Mouse (Mus musculus) adrenal gland, adult 2 months (tissue): ENCODE measurements at regions not wholly inside any gene's neighbourhood (a gene's known extent, or its start where the extent isn't known, plus 50 kb on each side); places are given as distances from the start of the nearest gene placed in this dataset.
A peak's percentile ranks its signal among the peaks of the same experiment; 100 is the strongest.
"Not testable (repeated sequence)": the region's sequence is repeated elsewhere in the genome, so short reads cannot be mapped to it uniquely, and the experiment has no call there.

Experiments used
- DNase-seq: peaks from one replicate; pipeline ENCODE4 v3.0.0; 2021

DNA sequence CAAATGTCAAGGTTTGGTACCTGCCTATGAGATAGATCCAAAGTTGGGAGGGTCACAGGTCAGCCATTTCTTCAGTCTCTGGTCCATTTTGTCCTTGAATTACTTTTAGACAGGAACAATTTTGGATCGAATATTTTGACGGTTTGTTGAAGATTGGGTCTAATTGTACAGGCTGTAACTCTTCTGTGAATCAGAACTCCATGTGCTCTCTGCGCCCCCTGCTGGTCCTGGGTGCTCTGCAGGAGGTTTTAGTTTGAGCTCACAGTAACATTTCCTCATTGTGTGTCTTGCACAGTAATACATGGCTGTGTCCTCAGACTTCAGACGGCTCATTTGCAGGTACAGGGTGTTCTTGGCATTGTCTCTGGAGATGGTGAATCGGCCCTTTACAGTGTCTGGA, 158.1 kb downstream of the Adam6a start:
- not testable (repeated sequence) for DNase-seq

- DNase-seq = peak; percentile 44
Measured at GRCm38 (mm10) chr12:113716406-113716805, 172.7 kb downstream of the Adam6a start.

- DNase-seq = no peak
Measured at GRCm38 (mm10) chr12:113735847-113736246, 192.1 kb downstream of the Adam6a start.

DNA sequence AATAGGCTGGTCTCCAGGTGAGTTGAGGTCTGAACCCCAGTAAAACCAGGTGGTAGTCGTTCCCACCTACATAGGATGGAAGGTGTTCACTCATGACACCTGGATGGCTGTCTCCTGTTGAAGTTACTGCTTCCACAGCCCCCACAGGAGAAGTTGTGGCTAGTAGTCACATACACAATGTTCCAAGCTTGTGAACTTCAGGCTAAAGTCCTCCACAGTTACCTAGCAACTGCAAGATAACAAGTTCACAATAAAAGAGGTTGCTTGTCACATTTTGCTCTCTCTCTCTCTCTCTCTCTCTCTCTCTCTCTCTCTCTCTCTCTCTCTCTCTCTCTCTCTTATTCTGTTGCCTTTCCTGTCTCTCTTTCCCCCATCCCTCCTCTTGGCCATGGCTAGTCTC, 202.6 kb downstream of the Adam6a start:
- DNase-seq = no peak

- DNase-seq = no peak
Measured at GRCm38 (mm10) chr12:113747987-113748386, 204.3 kb downstream of the Adam6a start.

GRCm38 (mm10) chr12:113769587-113769986, 225.9 kb downstream of the Adam6a start:
- no peak for DNase-seq

GRCm38 (mm10) chr12:113795876-113796275, 252.2 kb downstream of the Adam6a start:
- DNase-seq = peak; percentile 2

DNA sequence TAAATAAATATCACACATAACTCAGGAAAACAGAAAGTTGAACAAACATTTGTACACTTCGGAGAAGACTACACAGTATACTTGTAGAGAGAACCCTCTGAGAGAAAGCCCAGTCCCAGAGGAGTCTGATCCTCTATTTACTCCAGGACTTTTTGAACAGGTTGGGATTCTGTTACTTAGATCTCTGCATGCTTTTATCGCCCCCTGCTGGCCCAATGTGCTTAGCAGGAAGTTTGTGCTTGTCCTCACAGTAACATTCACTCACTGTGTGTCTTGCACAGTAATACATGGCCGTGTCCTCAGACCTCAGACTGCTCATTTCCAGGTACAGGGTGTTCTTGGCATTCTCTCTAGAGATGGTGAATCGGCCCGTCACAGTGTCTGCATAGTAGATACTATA, 282.7 kb downstream of the Adam6a start:
- DNase-seq = no peak

GRCm38 (mm10) chr12:113858893-113859292, 315.2 kb downstream of the Adam6a start:
- DNase-seq = peak; percentile 32

DNA sequence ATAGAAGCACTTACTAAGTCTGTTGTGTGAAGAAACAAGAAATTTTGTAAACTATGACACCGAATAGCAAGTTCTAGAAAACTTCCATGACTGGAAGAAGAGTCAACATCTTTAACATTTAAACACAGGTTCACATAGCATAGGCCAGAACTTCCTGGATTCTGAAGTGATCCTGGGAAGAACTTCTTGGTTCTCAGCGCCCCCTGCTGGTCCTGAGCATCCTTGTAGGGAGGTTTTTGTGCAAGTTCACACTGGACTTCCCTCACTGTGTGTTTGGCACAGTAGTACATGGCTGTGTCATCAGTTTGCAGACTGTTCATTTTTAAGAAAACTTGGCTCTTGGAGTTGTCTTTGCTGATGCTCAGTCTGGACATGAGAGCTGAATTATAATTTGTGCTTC, 335.1 kb downstream of the Adam6a start:
- peak; percentile 4 for DNase-seq

DNA sequence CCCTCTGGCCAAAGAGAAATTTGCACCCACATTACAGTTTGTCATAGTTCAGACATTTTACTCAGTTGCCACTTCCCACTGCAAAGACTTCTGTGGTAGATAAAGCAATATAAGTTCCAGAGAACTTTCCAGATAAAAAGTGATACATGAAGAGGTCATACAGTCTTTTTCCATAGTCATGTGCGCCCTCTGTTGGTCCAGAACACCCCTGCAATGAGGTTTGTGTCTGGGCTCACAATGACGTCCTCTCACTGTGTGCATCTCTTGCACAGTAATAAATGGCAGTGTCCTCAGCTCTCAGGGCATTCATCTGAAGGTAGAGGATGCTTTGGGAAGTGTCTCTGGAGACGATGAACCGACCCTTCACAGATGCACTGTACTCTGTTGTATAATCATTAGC, 352.4 kb downstream of the Adam6a start:
- no peak for DNase-seq

DNA sequence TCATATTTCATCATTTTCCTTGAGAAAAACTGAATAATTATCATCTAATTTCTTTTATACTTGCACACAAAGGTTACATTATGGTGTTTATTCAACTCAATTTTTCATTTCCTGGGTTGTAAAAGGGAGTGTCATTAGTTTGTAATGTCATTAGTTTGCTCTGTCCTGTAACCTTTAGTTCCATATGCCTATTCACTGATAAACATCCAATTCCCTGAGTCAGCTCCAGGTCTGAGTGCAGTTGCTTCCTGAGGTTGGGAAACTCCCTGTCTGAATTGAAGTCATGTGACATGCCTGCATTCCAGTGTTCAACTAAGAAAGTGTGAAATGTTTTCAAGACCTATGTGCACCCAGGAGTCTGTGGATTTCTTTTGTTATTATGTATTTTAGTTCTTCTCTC, 362.8 kb downstream of the Adam6a start:
- DNase-seq = no peak

DNA sequence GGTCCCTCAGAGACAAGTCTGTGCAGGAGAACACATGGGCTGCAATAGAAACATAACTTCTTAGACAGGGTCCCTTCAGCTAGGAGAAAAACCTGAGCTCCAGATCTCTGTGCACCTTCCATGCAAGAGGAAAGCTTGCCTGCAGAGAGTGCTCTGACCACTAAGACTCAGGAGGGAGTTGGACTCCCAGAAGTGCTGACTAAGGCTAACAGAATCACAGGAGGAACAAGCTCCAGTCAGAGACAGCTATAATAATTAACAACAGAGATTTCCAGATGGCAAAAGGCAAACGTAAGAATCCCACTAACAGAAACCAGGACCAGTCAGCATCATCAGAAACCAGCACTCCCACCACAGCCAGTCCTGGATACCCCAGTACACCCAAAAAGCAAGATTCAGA, 364.0 kb downstream of the Adam6a start:
- no peak for DNase-seq

GRCm38 (mm10) chr12:113911770-113912169, 368.1 kb downstream of the Adam6a start:
- no peak for DNase-seq

DNA sequence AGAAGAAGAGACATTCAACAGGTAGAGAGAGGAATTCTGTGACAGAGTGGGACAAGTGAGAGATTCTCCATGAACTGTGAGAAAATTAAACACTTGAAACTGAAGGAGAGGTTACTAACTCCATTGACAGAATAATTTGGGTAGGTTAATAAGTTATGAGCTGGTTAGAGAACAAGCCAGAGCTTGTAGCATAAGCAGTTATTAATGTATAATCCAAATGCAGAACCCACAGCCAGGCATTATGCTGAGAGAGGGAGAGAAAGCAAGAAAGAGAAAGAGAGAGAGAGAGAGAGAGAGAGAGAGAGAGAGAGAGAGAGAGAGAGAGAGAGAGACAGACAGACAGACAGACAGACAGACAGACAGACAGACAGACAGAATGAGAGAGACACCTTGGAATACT, 397.0 kb downstream of the Adam6a start:
- DNase-seq = no peak

DNA sequence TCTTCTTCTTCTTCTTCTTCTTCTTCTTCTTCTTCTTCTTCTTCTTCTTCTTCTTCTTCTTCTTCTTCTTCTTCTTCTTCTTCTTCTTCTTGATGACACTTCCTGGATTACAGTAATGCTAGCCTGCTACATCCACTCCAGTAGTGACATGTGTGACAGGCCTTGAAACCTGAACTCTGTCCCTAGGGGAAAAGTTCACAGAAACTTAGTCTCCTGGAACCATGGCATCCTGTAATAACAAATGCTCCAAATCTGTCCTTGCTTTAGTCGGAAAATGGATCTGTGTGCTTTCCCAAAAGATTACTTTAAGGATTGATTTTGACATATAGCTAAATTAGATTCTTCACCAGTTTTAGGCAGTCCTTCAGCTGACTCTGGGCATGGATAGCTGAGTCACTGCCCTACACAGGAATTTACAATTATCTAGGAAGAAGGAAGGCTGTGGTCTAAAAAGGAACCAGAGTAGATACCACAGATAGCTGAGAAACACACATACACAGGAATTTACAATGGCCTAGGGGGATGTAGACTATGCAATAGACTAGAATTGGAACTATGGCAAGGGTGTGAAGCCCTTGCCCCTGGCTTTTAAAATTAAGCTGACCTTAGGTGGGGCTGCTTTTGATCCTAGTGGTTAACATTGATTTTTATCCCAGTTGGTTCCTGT, 400.1 kb downstream of the Adam6a start:
- DNase-seq = not testable (repeated sequence)

DNA sequence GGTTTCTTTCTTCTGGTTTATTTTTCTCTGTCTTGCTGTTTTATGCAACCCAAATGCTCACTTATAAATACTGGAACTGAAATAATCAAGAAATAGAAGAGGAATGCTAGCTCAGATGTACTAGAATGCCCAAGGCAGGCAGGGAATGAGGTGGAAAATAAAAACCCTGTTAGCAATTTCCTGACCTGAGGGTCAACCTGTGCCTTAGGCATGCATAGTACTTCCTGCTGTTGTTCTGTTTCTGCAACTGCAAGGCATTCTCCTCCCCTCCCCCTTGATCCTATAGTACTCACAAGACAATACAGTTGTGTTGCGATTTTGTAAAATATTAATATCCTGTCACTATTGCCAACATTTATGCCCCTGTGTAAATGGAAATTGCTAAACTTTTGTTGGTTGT, 402.1 kb downstream of the Adam6a start:
- not testable (repeated sequence) for DNase-seq

- not testable (repeated sequence) for DNase-seq
Measured at GRCm38 (mm10) chr12:113948017-113948416, 404.3 kb downstream of the Adam6a start.

- DNase-seq = no peak
Measured at GRCm38 (mm10) chr12:113974271-113974670, 430.6 kb downstream of the Adam6a start.

- peak; percentile 79 for DNase-seq
Measured at GRCm38 (mm10) chr12:113981613-113982012, 437.9 kb downstream of the Adam6a start.

DNA sequence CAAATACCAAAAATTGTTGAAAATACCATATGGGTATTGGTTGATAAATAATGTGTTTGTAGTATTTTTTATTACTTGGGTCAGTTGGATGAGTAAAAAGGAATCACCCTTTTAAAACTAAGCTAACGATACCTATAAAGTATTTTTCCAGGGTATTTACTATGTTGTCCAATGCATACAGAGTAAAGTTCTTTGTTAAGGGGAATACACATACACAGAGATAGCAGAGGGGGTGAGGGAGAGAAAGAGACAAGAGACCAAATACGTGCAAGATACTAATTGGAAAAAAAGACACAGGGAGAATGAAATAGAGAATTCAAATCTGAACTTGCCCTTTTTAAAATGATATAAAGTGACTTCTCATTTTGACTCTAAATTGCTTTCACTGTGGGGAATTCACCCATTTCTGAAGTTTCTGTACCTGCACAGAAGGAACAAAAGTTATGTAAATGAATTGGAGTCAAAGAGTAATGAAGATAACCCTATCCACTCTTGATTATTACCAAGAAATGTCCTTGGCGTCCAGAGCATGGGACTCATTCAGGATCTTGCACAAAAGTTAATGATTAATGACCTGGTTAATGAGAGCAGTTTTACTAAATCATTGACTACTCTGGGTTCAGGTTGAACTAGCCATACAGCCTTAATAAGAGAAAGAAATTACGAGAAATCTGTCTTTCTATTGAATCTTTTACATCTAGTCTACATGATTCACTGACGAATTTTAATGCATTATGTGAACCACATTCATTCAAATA, 443.7 kb downstream of the Adam6a start:
- DNase-seq = no peak

- no peak for DNase-seq
Measured at GRCm38 (mm10) chr12:113992425-113992824, 448.7 kb downstream of the Adam6a start.

DNA sequence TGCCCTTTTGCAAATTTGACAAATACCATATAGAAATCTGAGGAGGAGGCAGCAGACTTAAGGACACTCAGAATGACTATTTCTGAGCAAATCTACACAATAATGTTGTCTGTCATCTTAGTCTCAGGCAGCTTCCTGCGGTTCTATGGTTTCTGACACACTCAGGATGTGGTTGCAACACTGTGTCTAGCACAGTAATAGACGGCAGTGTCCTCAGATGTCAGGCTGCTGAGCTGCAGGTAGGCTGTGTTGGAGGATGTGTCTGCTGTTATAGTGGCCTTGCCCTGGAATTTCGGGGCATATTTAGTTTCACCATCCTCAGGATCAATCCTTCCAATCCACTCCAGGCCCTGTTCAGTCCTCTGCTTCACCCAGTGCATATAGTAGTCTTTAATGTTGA, 450.6 kb downstream of the Adam6a start:
- DNase-seq = not testable (repeated sequence)

DNA sequence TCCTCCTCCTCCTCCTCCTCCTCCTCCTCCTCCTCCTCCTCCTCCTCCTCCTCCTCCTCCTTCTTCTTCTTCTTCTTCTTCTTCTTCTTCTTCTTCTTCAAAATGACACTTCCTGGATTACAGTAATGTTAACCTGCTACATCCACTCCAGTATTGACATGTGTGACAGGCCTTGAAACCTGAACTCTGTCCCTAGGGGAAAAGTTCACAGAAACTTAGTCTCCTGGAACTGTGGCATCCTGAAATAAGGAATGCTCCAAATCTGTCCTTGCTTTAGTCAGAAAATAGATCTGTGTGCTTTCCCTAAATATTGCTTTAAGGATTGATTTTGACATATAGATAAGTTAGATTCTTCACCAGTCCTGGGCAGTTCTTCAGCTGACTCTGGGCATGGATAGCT, 464.8 kb downstream of the Adam6a start:
- not testable (repeated sequence) for DNase-seq
